10 mouse cellular contexts compared by ENCODE assay signal in the genomic region with DNA sequence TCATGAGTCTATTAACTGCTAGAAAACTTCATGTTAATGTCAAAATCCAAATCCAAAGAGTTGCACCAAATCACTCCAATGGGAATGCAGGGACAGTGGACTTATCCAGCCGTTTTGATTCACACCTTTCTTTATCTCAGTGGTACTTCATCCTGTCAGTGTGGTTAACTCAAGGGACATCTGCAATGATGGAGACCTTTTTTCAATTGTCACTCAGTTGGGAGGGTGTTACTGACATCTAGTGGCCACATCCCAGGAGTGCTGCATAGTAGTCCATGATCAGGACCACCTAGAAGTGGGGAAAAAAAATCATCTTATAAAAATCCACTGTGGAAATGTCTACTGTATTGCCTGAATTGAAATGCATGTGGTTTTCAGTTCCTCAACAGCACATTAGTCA.
DNase-seq lines count a peak whose midpoint lies in the region; ATAC-seq and TF ChIP-seq lines count a peak whose summit lies in the region.
"Had no signal": no experiment of that assay in that cellular context is flagged by ENCODE, and none has a peak within 500 bp of the region (broad histone marks: within the 10 kb centered on the region; RNA-seq: fewer than 3 reads in every experiment).

No protein-coding gene starts in this region.

- peak; percentile 69 for TF ChIP-seq CTCF in forebrain, postnatal 0 days (IDR thresholded peaks at IDR 0.05; ENCODE audit: low read depth)

- no peaks in the 10 kb centered on the region for H3K9me3 ChIP-seq in intestine, embryonic 14.5 days (ENCODE audit: control insufficient read depth, low read length)
- no peaks in the 10 kb centered on the region for H3K9me3 ChIP-seq in intestine, embryonic 15.5 days
- H3K9me3 ChIP-seq in forebrain, postnatal 0 days (ENCODE audit: low read length) = no peaks in the 10 kb centered on the region
- no peaks in the 10 kb centered on the region for H3K9me3 ChIP-seq in midbrain, embryonic 14.5 days (ENCODE audit: control insufficient read depth, low read length)
- H3K9me3 ChIP-seq: heart, embryonic 15.5 days; megakaryocyte, embryonic 14.5 days had no signal

- H3K27ac ChIP-seq in intestine, embryonic 14.5 days (ENCODE audit: low read depth) = no peak overlapping the region
- no peak overlapping the region for H3K27ac ChIP-seq in intestine, embryonic 15.5 days
- H3K27ac ChIP-seq in forebrain, postnatal 0 days (ENCODE audit: low read depth, low read length) = no peak overlapping the region
- H3K27ac ChIP-seq in midbrain, embryonic 14.5 days (replicated peaks; ENCODE audit: low read depth, low read length) = no peak overlapping the region
- H3K27ac ChIP-seq: heart, embryonic 15.5 days had no signal

- H3K36me3 ChIP-seq in intestine, embryonic 14.5 days (ENCODE audit: control insufficient read depth, insufficient read depth, low read length) = no peaks in the 10 kb centered on the region
- H3K36me3 ChIP-seq in intestine, embryonic 15.5 days = no peaks in the 10 kb centered on the region
- H3K36me3 ChIP-seq in forebrain, postnatal 0 days (ENCODE audit: insufficient read depth) = no peaks in the 10 kb centered on the region
- H3K36me3 ChIP-seq in midbrain, embryonic 14.5 days (ENCODE audit: control insufficient read depth, insufficient read depth, low read length) = no peaks in the 10 kb centered on the region
- H3K36me3 ChIP-seq: heart, embryonic 15.5 days had no signal

- no peak overlapping the region for H3K9ac ChIP-seq in intestine, embryonic 14.5 days (ENCODE audit: low read length)
- no peak overlapping the region for H3K9ac ChIP-seq in intestine, embryonic 15.5 days
- H3K9ac ChIP-seq in forebrain, postnatal 0 days = no peak overlapping the region
- H3K9ac ChIP-seq in midbrain, embryonic 14.5 days (replicated peaks; ENCODE audit: low read length) = no peak overlapping the region
- H3K9ac ChIP-seq: heart, embryonic 15.5 days had no signal

- no peak for ATAC-seq in intestine, embryonic 14.5 days (replicated peaks; ENCODE audit: low FRiP score, low TSS enrichment, low read depth)
- ATAC-seq in intestine, embryonic 15.5 days = no peak
- ATAC-seq in forebrain, postnatal 0 days = peak; percentile 50; the same call in 1 of the 2 replicates
- peak; percentile 55; the same call in 1 of the 2 replicates for ATAC-seq in midbrain, embryonic 14.5 days (ENCODE audit: low FRiP score, low TSS enrichment)

- peak; percentile 52 for DNase-seq in intestine, embryonic 14.5 days (ENCODE audit: low spot score)
- peak; percentile 20 for DNase-seq in Muller cell, postnatal 12 days (ENCODE audit: inconsistent ontology term)
- DNase-seq in forebrain, postnatal 0 days = peak; percentile 57
- peak; percentile 77 for DNase-seq in midbrain, embryonic 14.5 days
- no peak for DNase-seq in thymus, postnatal 25 days
- no peak for DNase-seq in T-cell, adult 2 months (ENCODE audit: low spot score)
- no peak for DNase-seq in urinary bladder, postnatal 25 days (ENCODE audit: low spot score)

- H3K4me3 ChIP-seq in intestine, embryonic 14.5 days (ENCODE audit: low read depth, low read length) = no peak overlapping the region
- no peak overlapping the region for H3K4me3 ChIP-seq in intestine, embryonic 15.5 days (replicated peaks)
- no peak overlapping the region for H3K4me3 ChIP-seq in forebrain, postnatal 0 days (ENCODE audit: low read depth, low read length)
- no peak overlapping the region for H3K4me3 ChIP-seq in midbrain, embryonic 14.5 days (replicated peaks; ENCODE audit: low read depth, low read length)
- H3K4me3 ChIP-seq: heart, embryonic 15.5 days; megakaryocyte, embryonic 14.5 days had no signal

- no peak overlapping the region for H3K4me2 ChIP-seq in intestine, embryonic 14.5 days (ENCODE audit: low read length)
- H3K4me2 ChIP-seq in intestine, embryonic 15.5 days (replicated peaks) = no peak overlapping the region
- H3K4me2 ChIP-seq in forebrain, postnatal 0 days (ENCODE audit: low read depth) = no peak overlapping the region
- no peak overlapping the region for H3K4me2 ChIP-seq in midbrain, embryonic 14.5 days (ENCODE audit: low read length)
- H3K4me2 ChIP-seq: heart, embryonic 15.5 days had no signal

- H3K4me1 ChIP-seq in intestine, embryonic 14.5 days (replicated peaks; ENCODE audit: control insufficient read depth, insufficient read depth, low read length) = no peaks in the 10 kb centered on the region
- no peaks in the 10 kb centered on the region for H3K4me1 ChIP-seq in intestine, embryonic 15.5 days (replicated peaks)
- H3K4me1 ChIP-seq in forebrain, postnatal 0 days (ENCODE audit: insufficient read depth) = no peaks in the 10 kb centered on the region
- H3K4me1 ChIP-seq in midbrain, embryonic 14.5 days (ENCODE audit: control insufficient read depth, insufficient read depth, low read length) = no peaks in the 10 kb centered on the region
- H3K4me1 ChIP-seq: heart, embryonic 15.5 days; megakaryocyte, embryonic 14.5 days had no signal

- H3K27me3 ChIP-seq in intestine, embryonic 14.5 days (replicated peaks; ENCODE audit: control insufficient read depth, insufficient read depth, low read length) = no peaks in the 10 kb centered on the region
- no peaks in the 10 kb centered on the region for H3K27me3 ChIP-seq in intestine, embryonic 15.5 days (replicated peaks)
- H3K27me3 ChIP-seq in forebrain, postnatal 0 days (ENCODE audit: insufficient read depth, low read length) = no peaks in the 10 kb centered on the region
- no peaks in the 10 kb centered on the region for H3K27me3 ChIP-seq in midbrain, embryonic 14.5 days (ENCODE audit: control insufficient read depth, insufficient read depth, low read length)
- H3K27me3 ChIP-seq: heart, embryonic 15.5 days; megakaryocyte, embryonic 14.5 days had no signal

- WGBS in intestine, embryonic 14.5 days = 15% methylated on average over 1 of the region's 1 CpGs
- 10% methylated on average over 1 of the region's 1 CpGs for WGBS in intestine, embryonic 15.5 days
- 23% methylated on average over 1 of the region's 1 CpGs for WGBS in forebrain, postnatal 0 days
- WGBS in midbrain, embryonic 14.5 days = 26% methylated on average over 1 of the region's 1 CpGs

Comparison
In these comparisons a context has a peak if more than half of its experiments do, and no peak if none do; other contexts are left out.
1. ATAC-seq: peak in forebrain, postnatal 0 days (single experiment) and midbrain, embryonic 14.5 days (single experiment); none in intestine, embryonic 14.5 days (single experiment) and intestine, embryonic 15.5 days (single experiment).
2. DNase-seq: peak in intestine, embryonic 14.5 days (single experiment), Muller cell, postnatal 12 days (single experiment), forebrain, postnatal 0 days (single experiment) and midbrain, embryonic 14.5 days (single experiment); none in thymus, postnatal 25 days (single experiment), T-cell, adult 2 months (single experiment) and urinary bladder, postnatal 25 days (single experiment).